Mouse (Mus musculus): ENCODE results near the gene Vsig2. TPM values are rescaled to one million over a fixed set of nuclear protein-coding genes. Genes with fewer than 3 reads are reported as not detected.

The Vsig2 gene
- polyA plus RNA-seq, 1 experiment from 2014 or later, result 0.75 TPM

GRCm38 (mm10) chr9:37551751-37552531, 12.9 kb downstream of the Vsig2 start:
- Histone ChIP-seq H3K4me1 (replicated peaks; ENCODE audit: control insufficient read depth, insufficient read depth, low read length) (peaks cover 13% of the 10 kb centered on the region), H3K27me3 (ENCODE audit: control insufficient read depth, insufficient read depth, low read length) (peaks cover 34% of the 10 kb centered on the region), H3K9me3 (ENCODE audit: control insufficient read depth, low read length) (no peaks in the 10 kb centered on the region), H3K27ac (ENCODE audit: low read depth, low read length) (no peak overlapping the region), H3K4me3 (ENCODE audit: low read depth, low read length) (peak overlapping the region; percentile 33), H3K4me2 (ENCODE audit: low read depth, low read length, severe bottlenecking) (peak overlapping the region; percentile 97), H3K9ac (ENCODE audit: low read length) (peak overlapping the region; percentile 49), H3K36me3 (ENCODE audit: control insufficient read depth, insufficient read depth, low read length) (no peaks in the 10 kb centered on the region)
- 2% methylated on average over 23 of the region's 23 CpGs for WGBS
- DNase-seq (ENCODE audit: low spot score), result no peak
- peak; percentile 10 for ATAC-seq (replicated peaks; ENCODE audit: low FRiP score)

DNA sequence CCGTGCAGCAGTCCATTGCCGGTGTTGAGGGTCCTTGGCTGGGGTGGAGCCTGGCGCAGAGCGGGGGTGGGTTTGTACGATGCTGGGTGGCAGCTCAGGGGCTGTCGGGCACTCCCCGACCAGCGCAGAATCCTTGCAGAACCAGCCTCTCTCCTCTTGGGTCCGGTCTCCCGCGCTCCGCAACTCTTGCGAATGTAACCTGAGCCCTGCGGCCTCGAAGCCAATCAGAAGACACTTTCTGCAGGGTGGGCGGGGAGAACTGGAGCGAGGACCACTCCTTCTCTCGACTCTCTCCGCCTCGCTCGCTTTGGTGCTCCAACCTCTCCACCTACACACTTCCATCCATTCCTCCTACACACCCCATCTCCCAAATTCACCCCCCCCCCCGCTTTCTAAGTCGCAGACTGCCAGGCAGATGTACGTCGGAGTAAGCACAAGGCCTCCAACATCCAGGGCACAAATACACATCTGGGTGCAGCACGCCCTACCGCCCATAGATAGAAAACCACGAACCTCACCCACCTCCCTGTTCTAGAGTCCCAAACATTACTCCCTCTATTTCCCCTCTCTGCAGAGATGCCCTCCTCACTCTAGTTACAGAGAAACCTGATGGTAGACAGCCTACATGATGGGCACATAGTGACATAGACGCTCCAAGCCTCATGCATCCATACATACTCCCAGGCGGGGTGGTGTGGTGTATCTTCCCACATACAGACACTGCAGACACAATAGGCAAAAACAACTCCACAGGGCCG, 13.7 kb downstream of the Vsig2 start, which contains the start of gene Nrgn:
Gene Nrgn (minus strand): TSS at position 369 of the 758 bp plus-strand sequence.
- DNase-seq (ENCODE audit: low spot score) (peak; percentile 88), ATAC-seq (replicated peaks; ENCODE audit: low FRiP score) (peak; percentile 94)
- H3K36me3 ChIP-seq (ENCODE audit: control insufficient read depth, insufficient read depth, low read length), result no peaks in the 10 kb centered on the region
- H3K9ac ChIP-seq (ENCODE audit: low read length), result peak within 1 kb of the TSS; percentile 49
- no peak within 1 kb of the TSS for H3K27ac ChIP-seq (ENCODE audit: low read depth, low read length)
- peaks cover 13% of the 10 kb centered on the region for H3K4me1 ChIP-seq (replicated peaks; ENCODE audit: control insufficient read depth, insufficient read depth, low read length)
- peaks cover 34% of the 10 kb centered on the region for H3K27me3 ChIP-seq (ENCODE audit: control insufficient read depth, insufficient read depth, low read length)
- H3K9me3 ChIP-seq (ENCODE audit: control insufficient read depth, low read length), result no peaks in the 10 kb centered on the region
- H3K4me3 ChIP-seq (ENCODE audit: low read depth, low read length), result peak within 1 kb of the TSS; percentile 33
- H3K4me2 ChIP-seq (ENCODE audit: low read depth, low read length, severe bottlenecking), result peak within 1 kb of the TSS; percentile 97
- 5% methylated on average over 31 of the region's 31 CpGs for WGBS

- Histone ChIP-seq H3K9ac (ENCODE audit: low read length) (no peak overlapping the region), H3K4me1 (replicated peaks; ENCODE audit: control insufficient read depth, insufficient read depth, low read length) (peaks cover 13% of the 10 kb centered on the region), H3K9me3 (ENCODE audit: control insufficient read depth, low read length) (no peaks in the 10 kb centered on the region), H3K27ac (ENCODE audit: low read depth, low read length) (no peak overlapping the region), H3K27me3 (ENCODE audit: control insufficient read depth, insufficient read depth, low read length) (peaks cover 33% of the 10 kb centered on the region), H3K4me2 (ENCODE audit: low read depth, low read length, severe bottlenecking) (no peak overlapping the region), H3K36me3 (ENCODE audit: control insufficient read depth, insufficient read depth, low read length) (no peaks in the 10 kb centered on the region), H3K4me3 (ENCODE audit: low read depth, low read length) (no peak overlapping the region)
- ATAC-seq (replicated peaks; ENCODE audit: low FRiP score), result no peak
- no peak for DNase-seq (ENCODE audit: low spot score)
- 90% methylated on average over 1 of the region's 1 CpGs for WGBS
Observed at GRCm38 (mm10) chr9:37554279-37554678, 15.2 kb downstream of the Vsig2 start.

DNA sequence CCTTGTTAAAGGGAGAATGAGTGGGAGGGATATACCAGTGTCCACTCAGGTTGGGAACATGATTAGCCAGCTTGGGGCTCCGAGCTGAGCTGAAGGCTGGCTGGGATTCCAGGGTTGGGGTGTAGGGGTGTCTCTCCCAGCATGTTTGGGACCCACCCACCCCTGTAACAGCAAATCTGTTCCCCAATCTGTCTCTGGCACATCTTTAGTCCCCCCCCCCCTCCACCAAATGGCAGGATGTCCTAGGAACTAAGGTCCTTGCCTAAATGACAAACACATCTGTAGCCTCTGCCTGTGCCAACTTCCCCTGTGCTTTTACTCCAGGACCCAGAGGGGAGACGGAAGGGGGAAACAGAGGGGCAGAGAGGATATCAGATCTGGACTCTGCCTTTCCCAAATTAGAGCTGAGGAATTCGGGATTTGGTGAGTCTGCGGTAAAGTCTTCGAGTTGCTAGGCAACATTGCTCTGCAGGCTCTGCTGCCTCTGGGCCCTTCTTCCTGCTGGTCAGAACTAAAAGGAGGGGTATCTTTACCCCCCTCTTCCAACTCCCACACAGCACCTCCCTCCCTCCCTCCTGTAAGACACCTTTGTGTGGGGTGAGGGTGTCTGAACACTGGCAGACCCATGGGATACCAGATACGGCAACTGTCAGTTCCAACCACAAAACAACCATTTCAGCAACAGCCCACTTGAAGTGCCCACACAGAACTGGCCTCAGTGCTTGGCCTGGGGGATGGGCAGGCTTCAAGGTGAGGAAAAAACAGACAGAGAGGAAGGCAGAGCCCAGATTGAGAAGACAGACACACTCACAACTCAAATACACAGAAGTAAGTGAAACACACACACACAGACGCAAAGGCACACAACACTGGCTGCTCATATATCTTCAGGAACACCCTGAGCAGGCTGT, 16.0 kb downstream of the Vsig2 start, which contains the start of gene Siae:
Gene Siae (plus strand): TSS at position 861 of the 911 bp plus-strand sequence.
- Histone ChIP-seq H3K4me1 (replicated peaks; ENCODE audit: control insufficient read depth, insufficient read depth, low read length) (peaks cover 13% of the 10 kb centered on the region), H3K4me2 (ENCODE audit: low read depth, low read length, severe bottlenecking) (no peak within 1 kb of the TSS), H3K9ac (ENCODE audit: low read length) (no peak within 1 kb of the TSS; the same call in 1 of the 2 replicates), H3K4me3 (ENCODE audit: low read depth, low read length) (no peak within 1 kb of the TSS), H3K27ac (ENCODE audit: low read depth, low read length) (no peak within 1 kb of the TSS), H3K36me3 (ENCODE audit: control insufficient read depth, insufficient read depth, low read length) (no peaks in the 10 kb centered on the region), H3K9me3 (ENCODE audit: control insufficient read depth, low read length) (no peaks in the 10 kb centered on the region), H3K27me3 (ENCODE audit: control insufficient read depth, insufficient read depth, low read length) (peaks cover 28% of the 10 kb centered on the region)
- ATAC-seq (replicated peaks; ENCODE audit: low FRiP score) (no peak), DNase-seq (ENCODE audit: low spot score) (no peak)
- 25% methylated on average over 7 of the region's 7 CpGs for WGBS

DNA sequence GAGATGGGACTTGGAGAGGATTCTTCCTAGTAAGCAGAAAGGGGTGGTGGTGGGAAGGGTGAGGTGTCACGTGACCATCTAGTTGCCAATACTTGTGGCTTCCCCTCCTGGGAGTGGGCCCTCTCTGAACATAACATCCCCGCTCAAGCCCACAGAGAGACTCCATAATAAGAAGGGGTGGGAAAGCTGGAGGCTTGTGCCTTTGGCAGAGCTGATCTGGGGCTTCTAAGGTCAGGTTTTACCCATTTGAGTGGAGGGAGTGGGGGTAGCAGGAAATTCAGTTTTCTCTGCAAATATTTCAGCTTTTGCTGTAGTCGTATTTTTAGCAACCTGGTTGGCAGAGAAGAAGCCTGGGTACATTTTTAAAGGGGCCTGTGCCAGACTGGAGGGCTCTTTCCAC, 17.3 kb downstream of the Vsig2 start:
- no peak overlapping the region for H3K27ac ChIP-seq (ENCODE audit: low read depth, low read length)
- 76% methylated on average over 3 of the region's 3 CpGs for WGBS
- H3K4me3 ChIP-seq (ENCODE audit: low read depth, low read length), result no peak overlapping the region
- no peak for DNase-seq (ENCODE audit: low spot score)
- H3K9ac ChIP-seq (ENCODE audit: low read length), result no peak overlapping the region
- H3K9me3 ChIP-seq (ENCODE audit: control insufficient read depth, low read length), result no peaks in the 10 kb centered on the region
- peaks cover 13% of the 10 kb centered on the region for H3K4me1 ChIP-seq (replicated peaks; ENCODE audit: control insufficient read depth, insufficient read depth, low read length)
- no peak overlapping the region for H3K4me2 ChIP-seq (ENCODE audit: low read depth, low read length, severe bottlenecking)
- ATAC-seq (replicated peaks; ENCODE audit: low FRiP score), result no peak
- H3K27me3 ChIP-seq (ENCODE audit: control insufficient read depth, insufficient read depth, low read length), result peaks cover 17% of the 10 kb centered on the region
- H3K36me3 ChIP-seq (ENCODE audit: control insufficient read depth, insufficient read depth, low read length), result no peaks in the 10 kb centered on the region

DNA sequence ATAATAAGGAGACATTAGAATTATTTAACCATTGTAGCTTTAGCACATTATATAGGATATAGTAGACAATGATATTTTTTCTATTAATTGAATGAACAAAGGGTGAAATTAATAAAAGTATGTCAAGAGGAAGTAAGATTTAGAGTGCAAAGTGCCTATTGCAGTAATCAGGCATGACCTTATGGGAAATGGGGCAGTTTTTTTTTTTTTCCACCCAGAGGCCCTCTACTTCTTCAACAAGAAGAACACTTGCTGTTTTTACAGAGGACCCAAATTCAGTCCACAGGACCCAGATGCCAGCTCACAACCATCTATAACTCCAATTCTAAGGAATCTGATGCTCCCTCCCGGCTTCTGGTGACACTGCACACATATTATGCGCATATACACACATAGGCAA, 21.6 kb downstream of the Vsig2 start:
- 90% methylated on average over 2 of the region's 2 CpGs for WGBS
- H3K27me3 ChIP-seq (ENCODE audit: control insufficient read depth, insufficient read depth, low read length), result no peaks in the 10 kb centered on the region
- no peaks in the 10 kb centered on the region for H3K36me3 ChIP-seq (ENCODE audit: control insufficient read depth, insufficient read depth, low read length)
- H3K9ac ChIP-seq (ENCODE audit: low read length), result no peak overlapping the region
- no peaks in the 10 kb centered on the region for H3K9me3 ChIP-seq (ENCODE audit: control insufficient read depth, low read length)
- H3K4me1 ChIP-seq (replicated peaks; ENCODE audit: control insufficient read depth, insufficient read depth, low read length), result no peaks in the 10 kb centered on the region
- no peak overlapping the region for H3K27ac ChIP-seq (ENCODE audit: low read depth, low read length)
- DNase-seq (ENCODE audit: low spot score), result no peak
- no peak for ATAC-seq (replicated peaks; ENCODE audit: low FRiP score)
- no peak overlapping the region for H3K4me3 ChIP-seq (ENCODE audit: low read depth, low read length)
- H3K4me2 ChIP-seq (ENCODE audit: low read depth, low read length, severe bottlenecking), result no peak overlapping the region

- H3K4me1 ChIP-seq (replicated peaks; ENCODE audit: control insufficient read depth, insufficient read depth, low read length), result no peaks in the 10 kb centered on the region
Observed at GRCm38 (mm10) chr9:37563805-37564204, 24.8 kb downstream of the Vsig2 start.

DNA sequence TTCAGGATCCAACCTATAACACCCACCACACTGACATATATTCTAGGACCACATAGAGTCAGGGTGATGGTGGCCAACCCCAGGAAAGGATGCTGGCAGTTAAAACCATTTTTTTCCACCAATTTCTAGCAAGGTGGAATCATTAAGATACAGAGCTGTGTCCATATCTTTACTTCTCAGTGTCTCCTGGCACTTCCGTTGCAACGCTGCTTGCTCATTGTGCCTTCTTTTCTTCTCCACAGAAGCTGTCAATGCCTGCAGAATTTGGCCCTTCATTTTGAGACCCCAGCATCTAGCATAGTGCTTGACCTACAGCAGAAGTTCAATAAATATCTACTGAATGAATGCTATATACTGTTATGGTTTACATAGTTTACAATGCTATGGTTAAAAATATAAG, 28.0 kb downstream of the Vsig2 start:
- no peaks in the 10 kb centered on the region for H3K27me3 ChIP-seq (ENCODE audit: control insufficient read depth, insufficient read depth, low read length)
- no peaks in the 10 kb centered on the region for H3K4me1 ChIP-seq (replicated peaks; ENCODE audit: control insufficient read depth, insufficient read depth, low read length)
- H3K4me2 ChIP-seq (ENCODE audit: low read depth, low read length, severe bottlenecking), result no peak overlapping the region
- no peak overlapping the region for H3K27ac ChIP-seq (ENCODE audit: low read depth, low read length)
- no peaks in the 10 kb centered on the region for H3K9me3 ChIP-seq (ENCODE audit: control insufficient read depth, low read length)
- H3K9ac ChIP-seq (ENCODE audit: low read length), result no peak overlapping the region
- 94% methylated on average over 2 of the region's 2 CpGs for WGBS
- H3K4me3 ChIP-seq (ENCODE audit: low read depth, low read length), result no peak overlapping the region
- no peaks in the 10 kb centered on the region for H3K36me3 ChIP-seq (ENCODE audit: control insufficient read depth, insufficient read depth, low read length)
- no peak for ATAC-seq (replicated peaks; ENCODE audit: low FRiP score)
- no peak for DNase-seq (ENCODE audit: low spot score)

More at GRCm38 (mm10) chr9:37563805-37564204, 24.8 kb downstream of the Vsig2 start:
- no peaks in the 10 kb centered on the region for H3K27me3 ChIP-seq (ENCODE audit: control insufficient read depth, insufficient read depth, low read length)
- H3K9ac ChIP-seq (ENCODE audit: low read length), result no peak overlapping the region
- no peak for ATAC-seq (replicated peaks; ENCODE audit: low FRiP score)
- H3K36me3 ChIP-seq (ENCODE audit: control insufficient read depth, insufficient read depth, low read length), result no peaks in the 10 kb centered on the region
- no peak overlapping the region for H3K4me2 ChIP-seq (ENCODE audit: low read depth, low read length, severe bottlenecking)
- no peak overlapping the region for H3K27ac ChIP-seq (ENCODE audit: low read depth, low read length)
- no peaks in the 10 kb centered on the region for H3K9me3 ChIP-seq (ENCODE audit: control insufficient read depth, low read length)
- H3K4me3 ChIP-seq (ENCODE audit: low read depth, low read length), result no peak overlapping the region
- no peak for DNase-seq (ENCODE audit: low spot score)
- 50% methylated on average over 1 of the region's 1 CpGs for WGBS

All from forebrain, embryonic 11.5 days (tissue).